Mouse (Mus musculus): ENCODE data around the gene Cep290.

The Cep290 gene

DNA sequence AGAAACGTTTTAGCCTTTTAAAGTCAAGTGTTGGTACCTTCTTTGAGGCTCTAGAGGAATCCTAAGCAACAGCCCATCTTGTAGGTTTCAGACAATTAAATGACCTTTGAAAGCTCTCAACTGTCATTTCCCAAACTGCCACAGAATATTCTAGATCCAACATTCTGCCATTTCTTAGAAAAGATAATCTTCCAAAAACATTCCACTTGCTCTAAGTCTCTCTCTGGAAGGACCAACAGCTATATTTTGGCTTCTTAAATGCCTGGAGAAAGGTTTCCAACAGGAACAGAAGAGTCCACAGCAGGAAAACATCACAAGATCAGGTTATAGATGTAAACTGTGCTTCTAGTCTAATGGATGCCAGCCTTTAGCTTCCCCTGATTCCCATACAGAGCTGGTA is 103.0 kb downstream of the Cep290 start, which contains the start of the genes 4930430F08Rik and 1700017N19Rik:
TSS of gene 4930430F08Rik (minus strand) at position 101 of the 400 bp plus-strand sequence.
TSS of gene 1700017N19Rik (plus strand) at position 162 of the 400 bp plus-strand sequence.
- DNase-seq (ENCODE audit: low spot score in 2 of 2): no peak

DNA sequence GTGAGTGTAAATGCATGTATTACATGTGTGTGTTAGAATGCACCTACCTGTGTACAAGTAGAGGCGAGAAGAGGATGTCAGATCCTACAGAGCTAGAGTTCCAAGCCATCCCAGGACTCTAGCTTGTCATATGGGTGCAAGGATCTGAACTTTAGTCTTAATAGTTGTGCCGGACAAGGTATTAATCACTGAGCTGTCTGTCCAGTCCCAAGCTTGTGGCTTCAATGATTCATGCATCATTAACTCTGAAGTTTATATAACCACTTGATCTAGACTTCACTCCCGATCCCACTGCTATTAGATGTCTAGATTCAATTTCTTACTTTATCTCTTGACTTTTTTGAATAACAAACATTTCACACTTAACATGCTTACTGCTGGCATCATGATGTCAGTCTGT is 111.0 kb downstream of the Cep290 start:
- DNase-seq (ENCODE audit: low spot score in 2 of 2): no peak

DNA sequence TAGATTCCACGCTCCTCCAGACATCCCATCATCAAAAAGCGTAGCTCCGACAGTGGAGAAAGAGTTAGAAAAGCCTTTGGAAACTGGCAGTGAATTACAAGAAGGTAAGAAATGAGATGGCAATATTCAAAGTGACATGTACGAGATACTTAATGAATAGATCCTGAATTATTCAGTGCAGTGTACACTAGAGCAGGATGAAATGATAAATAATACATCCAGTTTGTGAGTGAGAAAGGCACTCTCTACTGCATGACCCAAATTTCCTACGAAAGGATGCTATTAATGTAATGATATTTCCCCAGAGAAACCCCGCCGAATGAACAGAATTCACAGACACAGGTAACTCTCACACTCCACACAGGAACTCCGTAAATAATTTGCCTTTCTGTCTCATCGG is 116.2 kb downstream of the Cep290 start:
- no peak for DNase-seq (ENCODE audit: low spot score in 2 of 2)

DNA sequence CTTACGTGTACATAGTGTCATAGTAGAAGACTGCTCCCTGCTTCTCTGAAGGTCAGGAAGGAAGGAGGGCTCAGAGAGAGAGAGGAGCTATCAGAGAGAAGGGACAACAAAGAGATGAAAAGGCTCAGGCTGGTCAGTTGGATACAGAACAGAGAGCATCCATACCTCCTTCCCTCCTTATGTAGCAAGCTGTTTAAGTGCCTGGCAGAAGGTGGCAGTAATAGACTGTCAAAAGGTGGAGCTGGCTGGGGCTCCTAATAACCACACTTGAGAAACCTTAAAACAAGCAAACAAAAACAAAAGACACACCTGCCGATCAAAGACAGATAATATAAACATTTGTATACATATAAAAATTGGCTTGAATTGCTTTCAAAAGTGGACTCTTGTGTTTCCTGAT is 116.9 kb downstream of the Cep290 start:
- DNase-seq (ENCODE audit: low spot score in 2 of 2): no peak

DNA sequence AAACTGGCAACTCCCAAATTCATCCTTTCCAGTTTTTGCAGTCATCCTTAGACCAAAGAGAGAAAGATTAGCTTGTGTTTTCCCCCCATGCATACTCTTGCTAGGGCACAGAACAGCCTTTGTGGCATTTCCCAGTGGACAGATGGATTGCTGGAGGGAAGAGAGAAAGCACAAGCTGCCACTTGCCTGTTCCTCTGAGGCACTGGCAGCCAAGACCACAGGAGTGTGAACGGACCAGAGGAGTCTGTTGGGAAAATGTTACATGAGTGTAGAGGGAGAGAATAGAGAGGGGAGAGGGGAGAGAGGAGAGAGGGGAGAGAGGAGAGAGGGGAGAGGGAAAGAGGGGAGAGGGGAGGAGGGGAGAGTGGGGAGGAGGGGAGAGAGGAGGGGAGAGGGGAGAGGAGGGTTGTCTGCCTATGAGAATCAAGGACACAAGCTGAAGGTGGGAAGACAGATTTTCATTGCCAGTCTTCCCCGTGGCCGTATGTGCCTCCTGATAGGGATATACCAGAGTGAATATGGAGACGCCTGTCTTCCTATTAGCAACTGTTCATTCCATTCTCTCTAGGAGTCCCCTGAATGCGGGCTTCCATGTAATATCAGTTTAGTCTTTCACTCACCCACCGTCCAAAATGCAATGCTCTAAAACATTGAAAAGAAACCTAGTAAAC is 130.0 kb downstream of the Cep290 start:
- no peak for DNase-seq (ENCODE audit: low spot score in 2 of 2)

DNA sequence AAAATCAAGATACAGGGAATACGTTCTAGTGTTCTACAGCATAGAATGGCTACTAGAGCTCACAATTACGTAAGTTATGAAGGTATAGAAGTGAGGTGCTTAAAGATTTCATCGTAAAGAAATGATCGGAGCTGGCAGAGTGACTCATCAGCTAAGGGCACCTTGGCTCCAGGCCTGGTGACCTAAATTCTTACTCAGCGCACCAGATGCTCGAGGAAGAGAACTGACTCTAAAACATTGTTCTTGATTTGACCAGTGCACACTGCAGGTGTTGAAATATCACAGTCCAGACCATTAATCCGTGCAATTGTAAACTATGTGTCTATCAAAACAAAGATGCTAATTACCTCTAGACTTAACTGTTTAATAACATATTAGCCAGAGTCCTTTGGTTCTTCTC is 132.1 kb downstream of the Cep290 start:
- no peak for DNase-seq (ENCODE audit: low spot score in 2 of 2)

DNA sequence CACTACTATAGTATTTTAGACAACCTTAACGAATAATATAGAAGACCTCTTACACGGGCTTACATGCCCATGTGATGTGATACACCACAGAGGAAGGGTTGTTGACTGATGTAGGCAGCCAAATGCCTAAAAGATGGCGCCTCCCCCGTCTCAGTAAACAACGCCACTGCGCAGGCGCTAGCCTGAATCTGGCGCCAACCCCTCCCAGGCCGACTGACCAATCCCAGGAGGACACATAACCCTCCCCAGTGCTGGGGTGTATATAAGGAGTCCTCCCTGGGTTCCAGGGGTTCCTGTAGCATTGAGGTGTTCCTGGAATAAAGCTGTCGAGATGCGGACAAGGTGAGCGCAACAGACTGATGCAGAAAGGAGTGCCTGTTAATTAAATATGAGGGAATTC is 132.7 kb downstream of the Cep290 start:
- no peak for DNase-seq (ENCODE audit: low spot score in 2 of 2)

DNA sequence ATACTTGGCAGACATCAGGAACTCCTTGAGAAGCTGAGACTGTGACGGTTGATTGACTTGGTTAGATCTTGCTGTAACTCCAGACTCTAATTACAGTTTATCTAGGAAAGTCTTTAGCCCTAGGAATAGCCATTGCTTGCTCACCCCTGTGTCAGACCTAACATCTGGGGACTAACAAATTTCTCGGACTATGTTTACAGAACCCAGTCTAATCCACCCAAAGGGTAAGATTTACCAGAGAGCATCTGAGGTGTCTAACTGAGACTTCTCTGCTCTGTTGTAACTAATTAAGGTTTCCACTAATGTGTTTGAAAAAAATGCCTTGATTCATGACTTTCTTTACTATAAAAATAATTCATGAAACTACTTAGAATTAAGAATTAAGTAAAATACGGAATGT is 135.1 kb downstream of the Cep290 start:
- no peak for DNase-seq (ENCODE audit: low spot score in 2 of 2)
